Mouse (Mus musculus) stomach, postnatal 0 days (tissue): ENCODE results near the gene Evi5l.

Source experiments
- CTCF ChIP-seq: IDR thresholded peaks from 2 replicates; pipeline ENCODE4 v1.5.1; 2016; ENCODE audit warnings: antibody characterized with exemption, low read depth, mild to moderate bottlenecking, moderate library complexity
- EP300 ChIP-seq: optimal IDR thresholded peaks from 2 replicates; pipeline ENCODE3; 2016; ENCODE audit warnings: antibody characterized with exemption

DNA sequence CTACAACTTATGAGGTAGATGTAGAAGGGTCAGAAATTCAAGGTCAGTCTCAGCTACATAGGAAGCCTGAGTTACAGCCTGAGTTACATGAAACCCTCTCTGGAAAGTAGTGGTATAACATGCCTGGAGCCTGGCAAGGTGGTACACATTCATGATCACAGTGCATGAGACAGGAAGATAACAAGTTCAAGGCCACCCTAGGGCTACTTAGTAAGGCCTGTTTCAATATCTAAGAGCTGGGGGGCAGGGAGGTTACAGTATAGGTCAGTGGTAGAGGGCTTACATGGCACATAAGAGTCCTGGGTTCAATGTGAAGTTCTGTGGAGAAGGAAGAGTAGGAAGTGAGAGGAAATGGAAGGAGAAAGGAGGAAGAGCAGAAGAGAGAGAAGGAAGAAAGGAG, 22.2 kb downstream of the Evi5l start:
- TF ChIP-seq EP300 = no peak
- no peak for TF ChIP-seq CTCF
